Mouse (Mus musculus) c-Kit-negative CD71-positive TER-119-positive erythroid progenitor cells, embryonic 14.5 days (primary cell): ENCODE results near the gene Gm14295.
"Not testable (repeated sequence)": the region's sequence is repeated elsewhere in the genome, so short reads cannot be mapped to it uniquely, and the experiment has no call there.

Experiments
- DNase-seq: peaks from one replicate; pipeline ENCODE4 v3.0.0-alpha.2; 2013; ENCODE audit warnings: low read depth, low spot score

Gm14295 gene

DNA sequence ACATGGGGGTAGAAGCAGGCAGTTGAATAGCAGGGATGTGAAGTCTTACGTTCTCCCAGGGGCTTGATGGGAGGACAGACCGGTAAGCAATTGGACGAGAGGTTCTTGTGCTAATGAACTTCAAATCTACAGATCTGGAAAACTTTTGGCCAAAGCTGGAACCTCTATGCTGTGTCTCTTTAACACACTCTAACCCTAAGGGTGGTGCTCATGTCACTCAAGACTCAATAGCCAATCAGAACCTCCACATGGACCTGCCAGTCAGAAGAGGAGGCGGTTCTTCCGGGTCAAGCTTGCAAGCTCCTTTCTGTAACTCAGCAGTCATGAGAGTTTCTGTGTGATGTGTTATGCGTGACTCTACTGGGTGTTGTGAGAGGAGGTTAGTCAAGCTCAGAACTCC is at the start of gene Gm14295:
Gene Gm14295 (plus strand): TSS at position 301 of the 400 bp plus-strand sequence.
- DNase-seq, result not testable (repeated sequence)

DNA sequence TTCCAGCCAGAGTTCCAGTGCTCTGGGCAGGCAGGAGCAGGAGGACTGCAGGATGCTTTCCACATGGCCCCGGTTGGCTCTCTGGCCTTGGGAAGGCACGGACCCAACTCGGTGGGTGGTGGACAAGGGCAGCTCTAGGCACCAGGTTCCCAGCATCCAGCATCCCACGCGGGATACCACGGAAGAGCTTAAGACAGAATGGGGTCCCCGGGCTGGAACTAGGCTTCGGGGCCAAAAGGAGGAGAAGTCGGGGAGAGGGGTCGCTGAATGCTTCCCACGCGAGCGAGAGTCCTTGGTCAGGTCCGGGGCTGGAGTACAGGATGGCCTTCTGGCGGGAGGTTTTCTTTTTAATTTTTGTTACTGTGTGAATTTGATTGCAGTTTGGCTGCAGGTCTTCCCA is 373 bp downstream of the Gm14295 start:
- not testable (repeated sequence) for DNase-seq

DNA sequence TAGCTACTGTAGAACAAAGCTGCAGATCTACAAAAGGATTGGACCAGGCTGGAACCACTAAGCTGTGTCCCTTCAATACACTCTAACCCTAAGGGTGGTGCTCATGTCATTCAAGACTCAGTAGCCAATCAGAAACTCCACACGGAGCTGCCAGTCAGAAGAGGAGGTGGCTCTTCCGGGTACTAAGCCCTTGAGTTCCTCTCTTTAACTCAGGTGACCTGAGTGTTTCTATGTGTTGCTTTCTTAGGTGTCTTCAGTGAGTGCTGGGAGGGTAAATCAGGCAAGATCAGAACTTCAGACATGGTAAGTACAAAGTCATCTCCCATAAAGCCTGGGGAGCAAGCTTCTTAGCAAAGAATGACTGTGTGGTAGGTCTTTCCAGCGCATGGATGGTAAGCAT is 32.4 kb downstream of the Gm14295 start, which contains the start of gene Gm14408:
Gene Gm14408 (plus strand): TSS at position 301 of the 400 bp plus-strand sequence.
- DNase-seq, result not testable (repeated sequence)
